Mouse (Mus musculus) urinary bladder, postnatal 36 days (tissue): ENCODE measurements around the gene Nfib.

ENCODE experiments used
- DNase-seq, 2 experiments: peaks; one replicate each; pipeline ENCODE4 v3.0.0; 2022; ENCODE audit warnings: low spot score in 2 of 2, mixed read lengths in 1 of 2

The Nfib gene

DNA sequence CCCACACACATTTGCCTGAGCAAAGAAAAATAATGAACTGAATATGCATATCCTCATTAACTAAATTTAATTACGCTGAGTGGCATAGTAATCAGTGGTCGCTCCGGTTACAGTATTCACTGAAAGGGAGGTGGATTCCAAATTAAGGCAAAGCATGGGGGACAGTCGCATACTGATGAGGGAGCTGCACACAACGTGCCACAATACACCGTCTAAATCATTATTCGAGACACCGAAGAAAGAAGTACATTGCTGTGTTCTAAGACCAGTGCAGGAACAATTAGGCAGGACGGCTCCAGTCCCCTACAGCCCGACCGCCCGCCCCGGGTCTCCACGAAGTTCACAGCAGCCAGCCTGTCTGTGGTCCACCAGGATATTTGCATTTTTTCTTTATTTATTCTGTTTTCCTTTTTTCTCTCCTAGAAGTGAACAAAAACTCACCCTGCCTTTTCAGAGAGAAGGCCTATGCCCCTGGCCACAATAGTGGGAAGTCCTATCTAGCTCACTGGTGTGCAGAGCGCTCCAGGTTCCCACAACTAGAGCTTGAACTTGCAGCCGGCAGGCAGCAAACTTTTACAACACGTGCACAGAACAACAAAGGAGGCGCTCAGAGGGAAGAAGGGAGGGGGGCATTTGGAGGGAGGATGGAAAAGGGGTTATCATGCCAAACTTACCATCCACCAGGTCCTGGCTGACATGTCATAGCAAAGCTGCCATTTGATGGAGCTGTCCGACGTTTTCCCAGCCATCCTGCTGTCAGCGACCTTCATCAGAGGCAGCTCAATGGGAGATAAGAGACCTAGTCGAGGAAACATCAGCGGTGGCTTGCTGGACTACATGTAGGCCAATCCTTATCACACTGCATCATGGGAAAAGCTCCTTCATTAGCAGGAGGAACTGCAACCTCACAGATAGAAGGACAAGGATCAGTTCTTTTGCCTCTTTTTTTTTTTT, at the start of gene Nfib:
Gene Nfib, minus strand, starts transcription at position 910 of the 954 bp plus-strand sequence.
- no peak for DNase-seq

DNA sequence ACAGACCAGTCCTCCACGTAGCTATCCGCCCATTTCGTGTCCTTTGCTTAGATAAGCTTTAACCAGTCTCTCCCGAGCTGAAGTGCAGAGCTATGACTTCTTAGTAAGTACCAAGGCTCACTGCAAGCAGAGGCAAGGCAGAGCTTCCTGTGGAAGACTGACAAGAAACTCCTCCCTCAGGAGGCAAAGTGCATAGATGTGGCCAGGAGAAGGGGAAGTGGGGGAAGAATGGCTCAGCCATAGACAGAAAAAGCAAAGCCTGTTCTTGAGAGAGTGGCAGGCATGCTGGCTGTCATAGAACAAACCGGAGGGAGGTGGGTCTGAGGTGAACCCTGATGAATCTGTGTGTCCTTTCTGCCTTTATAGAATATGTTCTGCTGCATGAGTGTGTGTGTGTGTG, 30.2 kb upstream of the Nfib start:
- no peak for DNase-seq

DNA sequence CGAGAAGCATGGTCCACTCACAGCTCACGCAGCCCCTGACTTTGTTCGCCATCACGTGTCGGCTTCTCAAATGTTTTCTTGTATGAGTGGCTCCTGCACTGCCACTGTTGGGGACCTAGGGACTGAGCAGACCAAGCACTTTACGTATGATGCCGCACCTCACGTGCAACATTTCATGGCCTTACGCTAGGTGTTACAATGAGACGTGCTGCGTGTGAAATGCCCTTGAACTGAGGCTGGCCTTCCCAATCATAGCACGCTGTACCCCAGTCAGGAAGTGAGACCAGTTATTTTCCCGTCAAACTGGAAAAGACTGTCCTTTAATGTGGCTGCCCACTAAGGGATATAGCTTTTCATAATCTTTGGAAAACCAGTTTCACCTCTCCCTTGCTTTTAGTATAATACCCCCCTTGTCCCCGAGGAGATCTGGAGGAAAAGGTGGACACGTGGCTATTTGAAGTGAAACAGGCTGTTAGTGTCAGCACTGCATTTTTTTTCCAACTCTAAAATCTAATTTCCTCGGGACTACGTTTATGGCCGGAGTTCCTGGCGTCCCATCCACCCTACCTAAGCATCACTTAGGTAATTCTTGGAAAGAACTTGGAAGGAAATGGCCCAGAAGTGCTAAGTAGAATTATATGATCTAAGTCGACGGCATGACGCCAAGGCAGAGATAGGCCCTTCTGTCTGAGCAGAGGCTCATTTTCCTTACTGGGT, 29.4 kb upstream of the Nfib start:
- DNase-seq = no peak

DNA sequence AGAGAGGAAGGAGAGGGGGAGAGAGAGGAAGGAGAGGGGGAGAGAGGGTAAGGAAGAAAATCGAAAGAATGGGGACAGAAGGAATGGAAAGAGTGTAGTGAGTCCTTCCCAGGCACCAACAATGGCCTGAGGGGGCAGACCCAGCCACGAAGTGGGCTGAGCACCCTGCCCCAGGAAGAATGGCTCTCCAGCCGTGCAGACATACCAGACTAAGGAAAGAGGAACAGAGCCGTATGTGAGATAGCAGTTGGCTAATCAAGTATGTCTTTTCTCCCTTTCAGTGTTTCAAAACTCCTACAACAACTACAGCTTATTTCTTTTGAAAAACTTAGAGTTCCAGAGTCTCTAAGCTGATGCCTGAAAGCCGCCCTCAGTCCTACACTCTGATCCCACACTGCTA, 28.8 kb upstream of the Nfib start:
- no peak for DNase-seq

DNA sequence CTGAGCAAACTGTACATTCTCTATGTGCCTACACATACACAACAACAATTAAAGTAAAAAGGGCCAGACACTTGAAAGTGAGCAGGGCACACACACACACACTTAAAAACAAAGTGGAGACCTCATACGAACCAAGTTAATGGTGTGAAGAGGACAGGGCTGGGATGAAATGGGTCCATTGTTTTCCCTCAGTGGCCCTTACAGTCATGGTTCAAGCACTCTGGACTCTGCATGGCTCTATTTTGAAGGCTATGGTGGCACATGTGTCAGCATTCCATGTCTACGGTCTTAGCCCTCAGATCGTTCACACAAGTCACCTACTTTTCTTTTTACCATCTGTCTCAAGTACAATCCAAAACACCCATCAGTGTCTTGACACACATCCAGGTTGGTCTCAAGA, 28.1 kb upstream of the Nfib start:
- no peak for DNase-seq

DNA sequence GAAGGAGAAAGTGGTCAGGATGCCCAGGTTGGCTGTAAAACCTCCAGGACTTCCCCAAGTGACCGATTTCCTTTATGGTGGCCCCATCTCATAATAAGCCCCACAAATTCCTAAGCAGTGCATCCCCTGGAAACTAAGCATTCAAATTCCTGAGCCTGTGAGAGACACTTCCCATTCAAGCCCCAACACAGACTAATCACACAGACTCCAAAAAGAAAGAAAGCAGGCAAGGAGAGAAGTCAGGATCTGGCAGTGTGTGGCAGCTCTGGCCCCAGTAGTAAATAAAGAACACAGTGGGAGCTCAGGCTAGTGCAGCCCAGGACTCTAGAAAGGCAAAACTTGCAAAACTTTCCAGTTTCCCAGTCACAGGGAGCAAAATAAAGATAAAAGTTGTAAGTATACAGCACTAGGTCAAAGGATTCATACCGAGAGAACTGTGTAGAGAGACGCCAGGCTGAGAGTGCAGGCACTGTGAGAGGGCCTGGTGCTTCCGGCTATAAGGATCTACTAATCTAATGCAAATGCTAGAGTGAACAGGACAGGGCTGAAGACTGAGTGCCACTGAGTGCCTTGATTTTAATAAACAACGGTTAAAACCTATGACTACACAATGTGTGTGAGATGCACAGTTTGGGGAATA, 24.8 kb upstream of the Nfib start:
- no peak for DNase-seq

DNA sequence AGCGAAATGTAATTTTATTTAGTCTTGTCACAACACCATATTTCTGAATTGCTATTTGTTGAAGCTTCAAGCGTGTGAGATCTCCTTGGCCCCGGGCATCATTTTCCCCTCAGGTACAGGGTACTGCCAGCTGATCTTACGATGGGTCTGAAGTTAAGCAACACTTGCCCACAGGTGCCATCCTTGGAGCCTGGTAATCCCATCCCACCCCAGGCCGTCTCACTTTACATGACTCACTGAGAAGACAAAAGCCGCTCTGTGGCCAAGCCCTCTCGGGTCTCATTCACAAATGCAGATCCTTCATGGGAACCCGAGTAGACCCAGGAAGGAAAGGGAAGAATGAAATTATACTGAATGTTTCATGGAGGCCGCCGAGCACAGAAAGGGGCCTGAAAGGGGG, 18.5 kb upstream of the Nfib start:
- DNase-seq = no peak

DNA sequence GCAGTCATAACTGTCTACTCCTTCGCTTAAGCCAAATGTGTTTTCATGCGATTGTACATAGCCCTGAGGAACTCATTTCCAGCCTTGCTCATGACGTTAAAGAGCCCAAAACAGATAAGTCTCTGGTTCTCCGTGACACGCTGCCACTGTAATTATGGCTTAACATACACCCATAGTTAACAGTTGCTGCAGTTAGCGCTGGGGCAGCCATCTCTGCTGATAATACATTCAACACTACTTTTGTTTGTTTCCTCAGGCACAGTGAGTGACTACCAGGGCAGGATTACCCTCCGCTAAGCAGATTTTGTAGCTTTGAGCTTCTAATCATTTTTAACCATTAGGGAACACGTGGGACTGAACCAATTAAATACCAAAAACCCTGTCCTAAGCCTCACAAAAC, 17.5 kb upstream of the Nfib start:
- DNase-seq = no peak

DNA sequence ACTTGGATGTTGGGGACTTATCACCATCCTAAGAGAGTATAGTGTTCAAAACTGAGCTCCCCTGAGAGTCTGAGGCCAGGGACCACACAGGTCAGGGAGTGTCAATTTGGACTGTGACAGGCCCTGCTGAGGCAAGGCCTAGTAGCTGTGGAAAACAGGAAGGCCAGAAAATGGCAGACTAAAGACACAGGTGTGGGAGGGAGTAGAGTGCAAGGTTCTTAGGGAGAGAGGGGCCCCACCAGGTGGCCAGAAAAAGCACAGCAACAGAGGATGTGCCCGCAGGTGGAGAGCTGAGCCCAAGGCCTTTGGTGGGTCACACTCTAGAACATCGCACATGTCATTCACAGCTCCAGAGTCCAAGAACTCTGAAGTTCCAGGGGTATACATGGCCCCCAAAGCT, 10.3 kb upstream of the Nfib start:
- no peak for DNase-seq

DNA sequence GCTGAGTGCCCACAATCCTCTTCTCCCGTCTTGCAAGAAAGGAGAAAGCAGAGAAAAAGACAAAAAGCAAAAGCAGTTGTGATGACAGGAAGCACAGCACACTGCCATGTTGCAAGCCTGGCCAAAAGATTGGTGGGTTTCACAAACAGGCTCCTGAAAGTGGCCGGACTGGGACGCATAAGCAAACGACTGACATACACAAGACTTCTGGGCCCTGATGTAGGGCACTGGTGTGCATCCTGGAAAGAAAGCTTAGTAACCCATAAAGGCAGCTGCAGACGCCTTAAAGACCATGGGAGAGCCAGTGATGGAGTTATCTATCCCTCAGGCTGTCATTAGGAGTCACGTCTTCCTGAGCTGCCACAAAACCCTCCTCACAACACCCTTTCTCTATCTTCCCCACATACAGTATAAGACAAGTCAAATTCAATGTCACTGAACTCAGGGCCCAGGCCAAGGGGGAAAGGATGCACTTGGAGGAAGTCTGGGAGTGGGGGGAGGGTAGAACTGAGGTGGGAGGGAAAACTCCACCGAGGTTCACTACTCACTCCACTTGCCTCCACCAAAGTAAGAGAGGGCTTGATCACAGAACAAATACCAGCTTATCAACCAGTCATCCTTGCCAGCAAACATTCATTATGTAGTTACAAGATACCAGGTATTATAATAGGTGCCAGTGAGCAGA, 6.2 kb upstream of the Nfib start:
- DNase-seq = no peak

DNA sequence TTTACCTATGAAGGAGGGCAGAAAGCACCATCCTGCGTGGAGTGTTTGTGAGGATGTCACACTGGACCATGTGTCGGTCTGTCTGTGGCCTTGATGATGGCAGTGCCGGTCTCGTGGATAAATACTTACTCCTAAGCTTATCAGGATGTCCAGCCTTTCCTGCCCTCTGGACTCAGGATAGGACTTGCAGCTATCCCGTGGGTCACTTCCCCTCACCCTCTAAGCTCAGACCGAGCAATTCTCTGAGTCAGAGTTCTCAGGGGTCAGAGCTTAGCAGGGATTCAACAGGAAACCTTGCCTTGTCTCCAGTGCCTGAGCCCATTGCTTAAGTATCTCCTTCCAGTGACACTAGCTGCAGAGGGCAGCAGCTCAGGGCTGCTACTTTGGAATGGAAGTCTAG, 4.1 kb upstream of the Nfib start:
- DNase-seq = no peak

DNA sequence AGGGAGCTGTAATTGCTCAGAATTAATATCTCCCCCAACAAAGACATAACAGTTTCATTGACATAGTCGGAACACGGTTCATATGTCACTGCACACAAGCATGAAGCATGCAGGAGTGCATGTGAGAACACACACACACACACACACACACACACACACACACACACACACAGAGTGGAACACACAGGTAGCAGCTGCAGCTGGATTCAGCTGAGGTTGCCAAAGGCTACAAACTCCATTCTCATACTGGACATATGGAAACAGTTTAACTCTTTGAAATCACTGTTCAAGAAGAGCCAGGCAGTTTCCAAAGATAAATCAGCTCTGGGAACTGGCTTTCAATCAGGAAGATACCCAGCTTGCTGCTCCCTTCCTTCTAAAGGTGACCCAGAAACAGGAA, 462 bp upstream of the Nfib start:
- DNase-seq = no peak

DNA sequence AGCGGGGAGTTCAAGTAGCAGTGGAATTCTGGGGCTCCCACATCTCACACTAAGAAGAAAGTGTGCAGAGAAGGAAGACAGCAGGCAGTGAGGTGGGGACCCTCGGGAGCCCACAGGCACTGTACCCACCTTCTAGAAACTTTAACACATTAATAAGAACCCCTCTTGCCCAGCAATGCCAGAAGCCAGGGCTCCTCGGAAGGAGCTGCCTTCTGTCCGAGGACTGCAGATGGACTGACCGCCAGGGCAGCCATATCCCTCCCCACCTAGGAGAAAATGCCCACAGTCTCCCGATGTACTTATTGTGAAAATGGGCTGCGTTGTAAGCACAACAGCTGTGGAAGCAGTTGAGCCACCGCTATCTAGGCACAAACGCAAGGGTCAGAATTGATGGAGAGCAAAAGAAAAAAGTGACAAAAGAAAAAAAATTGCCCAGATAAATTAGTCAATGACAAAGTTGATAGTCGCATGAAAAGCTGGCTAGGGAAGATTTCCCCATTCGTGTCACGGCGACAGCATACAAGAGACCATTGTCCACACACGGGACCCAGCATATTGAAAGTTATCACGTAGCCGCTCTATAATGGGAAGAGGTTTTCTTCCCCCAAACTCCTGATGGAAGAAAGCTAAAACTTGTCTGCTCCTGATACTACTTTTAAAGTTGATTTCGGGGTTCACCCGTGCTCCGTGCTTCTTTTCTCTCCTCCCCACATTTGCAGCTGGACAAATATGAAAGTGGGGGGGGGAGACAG, 1.3 kb downstream of the Nfib start:
- DNase-seq = no peak

DNA sequence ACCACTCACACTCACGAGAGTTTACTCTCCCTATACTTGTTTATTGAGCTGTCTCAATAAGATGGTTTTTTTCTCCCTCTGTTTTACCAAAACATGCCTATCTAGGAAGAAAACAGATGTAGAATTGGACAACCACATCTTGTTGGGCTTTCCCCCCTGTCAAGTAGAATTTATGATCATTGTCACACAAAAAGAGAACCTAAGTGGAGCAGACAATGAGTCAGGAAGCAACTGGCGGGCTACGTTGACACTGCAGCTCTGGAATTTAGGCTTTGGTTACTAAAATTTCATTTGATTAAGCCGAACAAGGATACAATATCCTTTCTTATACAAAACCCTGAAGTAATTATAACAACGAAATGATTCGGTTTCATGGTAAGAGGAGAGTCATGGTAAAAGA, 2.7 kb downstream of the Nfib start:
- no peak for DNase-seq

DNA sequence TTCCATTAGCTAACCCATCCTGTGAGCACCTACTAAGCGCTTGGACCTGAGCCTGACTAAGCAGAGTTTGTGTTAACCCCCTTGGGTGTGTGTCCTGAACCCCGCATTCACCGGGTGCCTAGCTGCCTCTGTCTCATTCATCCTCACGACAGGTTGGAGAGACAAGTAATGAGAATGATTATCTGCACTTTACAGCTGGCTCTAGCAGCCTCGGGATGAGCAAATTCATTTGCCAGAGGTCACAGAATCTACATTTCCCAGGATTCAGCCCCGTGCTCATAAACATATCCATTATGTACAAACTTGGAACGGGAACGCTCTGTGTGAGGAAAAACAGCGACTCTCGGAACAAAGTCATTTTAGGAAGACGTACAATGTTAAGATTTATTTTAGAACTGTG, 6.0 kb downstream of the Nfib start:
- no peak for DNase-seq

DNA sequence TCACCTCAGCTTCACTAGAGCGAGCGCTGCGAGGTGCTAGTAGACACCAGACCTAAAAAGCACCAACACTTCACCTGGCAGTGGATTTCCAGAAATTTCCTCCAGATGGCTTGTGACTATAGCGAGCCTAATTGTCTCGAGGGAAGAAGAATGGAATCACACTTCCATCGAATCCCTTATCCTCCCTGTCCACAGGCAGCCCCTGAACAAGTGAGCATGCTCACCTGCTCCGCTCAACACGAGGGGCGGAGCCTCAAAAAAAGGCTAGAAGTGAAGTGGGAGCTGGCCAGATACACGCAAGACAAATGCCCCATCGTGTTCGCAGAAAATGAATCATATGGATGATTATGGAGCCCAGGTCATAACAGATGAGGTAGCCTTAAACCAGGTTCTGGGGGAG, 6.9 kb downstream of the Nfib start:
- DNase-seq = no peak

DNA sequence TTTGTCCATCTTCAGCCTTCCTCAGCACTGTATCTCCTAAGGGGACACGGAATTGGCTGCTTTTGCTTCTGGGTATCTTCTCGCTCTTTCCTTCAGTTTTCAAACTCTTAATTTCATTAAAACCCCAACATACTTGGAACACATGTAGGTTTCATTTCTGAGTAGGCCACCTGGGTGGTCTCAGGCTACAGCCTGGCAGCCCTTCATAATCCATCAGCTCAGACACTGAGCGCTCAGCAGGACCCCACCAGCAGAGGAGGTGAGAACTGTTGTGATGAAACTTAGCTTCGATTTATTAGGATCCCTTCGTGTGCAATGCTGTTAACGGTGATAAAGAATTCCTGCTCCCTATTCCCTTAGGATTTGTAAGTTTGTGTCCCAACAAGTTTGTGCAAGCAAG, 8.4 kb downstream of the Nfib start:
- no peak for DNase-seq

DNA sequence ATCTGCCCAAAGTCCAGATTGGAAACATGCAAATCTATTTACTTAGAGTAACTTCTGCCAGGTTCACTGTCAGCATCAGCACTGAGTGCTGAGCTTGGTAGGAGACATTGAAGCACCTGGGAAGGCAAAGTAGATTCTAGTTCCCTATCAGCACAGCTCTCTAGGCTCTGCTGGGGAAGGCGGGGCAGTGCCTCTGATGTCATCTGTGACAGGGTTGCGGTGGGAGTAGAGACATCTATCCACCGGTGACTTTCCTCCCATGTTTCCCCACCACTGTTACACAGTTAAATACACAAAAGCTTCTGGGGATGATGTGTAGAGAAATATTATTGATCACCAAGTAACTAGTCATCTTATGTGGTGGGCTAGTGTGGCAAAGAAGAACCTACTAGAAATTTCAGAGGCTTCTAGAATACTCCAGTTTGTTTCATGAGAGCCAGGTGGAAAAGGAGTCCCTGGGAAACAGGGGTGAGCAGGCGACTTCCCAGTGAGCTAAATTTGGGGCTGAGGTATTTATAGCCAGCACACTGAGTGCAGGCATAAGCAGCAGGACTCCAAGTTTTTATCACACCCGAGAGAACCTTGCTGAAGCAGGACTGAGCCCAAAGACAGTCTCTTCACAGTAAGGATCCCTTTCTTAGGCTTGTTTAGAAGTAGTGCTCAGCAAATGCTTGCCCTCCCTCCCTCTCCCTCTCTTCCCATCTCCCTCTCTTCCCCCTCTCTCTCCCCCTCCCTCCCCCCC, 9.6 kb downstream of the Nfib start:
- no peak for DNase-seq

DNA sequence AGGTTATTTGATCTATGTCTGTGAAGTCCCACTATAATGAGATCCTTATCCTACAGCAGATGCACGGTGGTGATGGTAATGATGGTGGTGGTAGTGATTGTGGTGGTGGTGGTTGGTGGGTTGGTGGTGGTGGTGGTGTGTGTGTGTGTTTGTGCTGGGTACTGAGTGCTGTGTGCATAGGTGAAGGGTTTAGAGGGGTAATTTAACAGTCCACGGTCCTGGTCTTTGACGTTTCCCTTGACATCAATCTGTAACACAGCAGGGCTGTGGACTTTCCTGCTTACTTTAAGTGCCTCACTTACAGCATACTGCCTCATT, 13.6 kb downstream of the Nfib start:
- DNase-seq = no peak

DNA sequence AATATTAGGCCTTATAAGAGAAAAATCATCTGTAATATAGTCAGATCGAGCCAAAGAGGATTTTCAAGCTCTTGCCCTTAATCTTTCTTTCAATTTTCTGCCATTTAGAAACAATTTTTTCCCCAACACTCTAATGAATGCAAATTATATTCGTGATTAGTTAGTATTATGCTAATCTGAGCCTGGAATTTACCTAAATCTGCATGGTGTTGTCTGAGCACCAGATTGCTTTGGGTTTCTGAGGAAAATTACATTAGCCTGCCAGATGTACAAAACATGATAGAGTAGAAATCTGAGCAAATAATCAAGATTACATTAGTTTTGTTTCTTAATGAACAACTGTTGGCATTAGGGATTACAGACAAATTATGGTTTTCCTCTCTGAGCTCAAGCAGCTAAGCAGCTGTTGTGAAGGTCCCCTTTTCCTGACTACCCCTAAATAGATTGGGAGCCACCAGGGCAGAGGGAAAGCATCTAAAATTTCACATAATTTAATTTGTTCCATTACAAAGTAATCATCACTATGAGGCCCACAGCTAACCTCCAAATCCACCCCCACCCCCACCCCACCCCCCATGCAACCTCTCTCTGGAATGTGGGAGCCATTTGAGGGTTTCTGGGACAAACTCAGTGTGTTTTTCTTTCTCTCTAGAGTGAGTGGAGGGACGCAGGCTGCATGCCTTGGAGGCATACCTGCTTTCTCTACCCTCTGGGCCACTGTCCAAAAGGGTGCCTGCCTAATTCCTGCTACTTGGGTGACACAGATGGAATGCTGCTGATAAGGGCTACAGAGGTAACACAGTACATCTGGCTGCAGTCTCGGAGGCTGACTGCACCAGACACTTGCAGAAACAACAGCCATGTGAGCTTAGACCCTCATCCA, 14.2 kb downstream of the Nfib start:
- DNase-seq = no peak
